ENCODE assay signal across 16 mouse cellular contexts in genomic region chr12:86022282-86022984, GRCm38 (mm10). TPM values are rescaled to one million over a fixed set of nuclear protein-coding genes. Genes with fewer than 3 reads are reported as not detected.
DNase-seq lines count a peak whose midpoint lies in the region; ATAC-seq lines count a peak whose summit lies in the region.
"Had no signal": no experiment of that assay in that cellular context is flagged by ENCODE, and none has a peak within 500 bp of the region (broad histone marks: within the 10 kb centered on the region; RNA-seq: fewer than 3 reads in every experiment).

No protein-coding gene starts in this region.

- H3K27ac ChIP-seq in heart, embryonic 15.5 days, result peak overlapping the region; percentile 30; the same call in 1 of the 2 replicates
- peak overlapping the region; percentile 75 for H3K27ac ChIP-seq in lung, embryonic 16.5 days (ENCODE audit: low read length)
- peak overlapping the region; percentile 72 for H3K27ac ChIP-seq in limb, embryonic 10.5 days
- H3K27ac ChIP-seq in stomach, embryonic 15.5 days, result peak overlapping the region; percentile 12; the same call in 1 of the 2 replicates
- no peak overlapping the region; the same call in 1 of the 2 replicates for H3K27ac ChIP-seq in liver, embryonic 12.5 days
- H3K27ac ChIP-seq: liver, embryonic 14.5 days; midbrain, embryonic 10.5 days; neural tube, embryonic 13.5 days had no signal

- no peaks in the 10 kb centered on the region for H3K36me3 ChIP-seq in heart, embryonic 15.5 days
- H3K36me3 ChIP-seq in lung, embryonic 16.5 days (ENCODE audit: control insufficient read depth, insufficient read depth, low read length), result no peaks in the 10 kb centered on the region
- H3K36me3 ChIP-seq in limb, embryonic 10.5 days, result 0 out of 2 replicates have a peak, but pooled peaks cover 6% of the 10 kb centered on the region
- no peaks in the 10 kb centered on the region for H3K36me3 ChIP-seq in stomach, embryonic 15.5 days
- H3K36me3 ChIP-seq in liver, embryonic 12.5 days, result 0 out of 2 replicates have a peak, but pooled peaks cover 4% of the 10 kb centered on the region
- H3K36me3 ChIP-seq: midbrain, embryonic 10.5 days; neural tube, embryonic 13.5 days had no signal

- H3K4me3 ChIP-seq in heart, embryonic 15.5 days, result no peak overlapping the region
- H3K4me3 ChIP-seq in lung, embryonic 16.5 days (ENCODE audit: low read length), result no peak overlapping the region
- H3K4me3 ChIP-seq in limb, embryonic 10.5 days, result no peak overlapping the region
- no peak overlapping the region for H3K4me3 ChIP-seq in stomach, embryonic 15.5 days (replicated peaks)
- H3K4me3 ChIP-seq in liver, embryonic 12.5 days, result no peak overlapping the region
- H3K4me3 ChIP-seq: erythroblast, embryonic 14.5 days; midbrain, embryonic 10.5 days; neural tube, embryonic 13.5 days had no signal

- no peaks in the 10 kb centered on the region for H3K27me3 ChIP-seq in heart, embryonic 15.5 days
- H3K27me3 ChIP-seq in lung, embryonic 16.5 days (ENCODE audit: control insufficient read depth, insufficient read depth, low read depth, low read length), result no peaks in the 10 kb centered on the region
- no peaks in the 10 kb centered on the region for H3K27me3 ChIP-seq in limb, embryonic 10.5 days (ENCODE audit: low read depth, poor library complexity, severe bottlenecking)
- no peaks in the 10 kb centered on the region for H3K27me3 ChIP-seq in stomach, embryonic 15.5 days (replicated peaks)
- no peaks in the 10 kb centered on the region for H3K27me3 ChIP-seq in liver, embryonic 12.5 days (replicated peaks)
- H3K27me3 ChIP-seq: neural tube, embryonic 13.5 days had no signal

- H3K4me1 ChIP-seq in heart, embryonic 15.5 days (replicated peaks), result peaks cover 28% of the 10 kb centered on the region
- peaks cover 35% of the 10 kb centered on the region for H3K4me1 ChIP-seq in lung, embryonic 16.5 days (replicated peaks; ENCODE audit: control insufficient read depth, insufficient read depth, low read length)
- H3K4me1 ChIP-seq in limb, embryonic 10.5 days, result peaks cover 36% of the 10 kb centered on the region
- peaks cover 16% of the 10 kb centered on the region for H3K4me1 ChIP-seq in stomach, embryonic 15.5 days
- H3K4me1 ChIP-seq in liver, embryonic 12.5 days, result no peaks in the 10 kb centered on the region
- H3K4me1 ChIP-seq: midbrain, embryonic 10.5 days had no signal

- no peak for ATAC-seq in heart, embryonic 15.5 days (replicated peaks; ENCODE audit: insufficient number of reproducible peaks, insufficient read depth, low FRiP score, low read depth)
- peak; percentile 22; the same call in 1 of the 2 replicates for ATAC-seq in lung, embryonic 16.5 days (ENCODE audit: low read depth)
- no peak for ATAC-seq in stomach, embryonic 15.5 days (ENCODE audit: insufficient read depth, low FRiP score, low read depth)
- ATAC-seq in liver, embryonic 12.5 days, result no peak
- ATAC-seq: forebrain, embryonic 14.5 days; inflammation-experienced regulatory T-cells, adult 6 months had no signal

- H3K9ac ChIP-seq in heart, embryonic 15.5 days, result no peak overlapping the region
- no peak overlapping the region for H3K9ac ChIP-seq in lung, embryonic 16.5 days (ENCODE audit: low read length)
- H3K9ac ChIP-seq in stomach, embryonic 15.5 days, result no peak overlapping the region
- no peak overlapping the region for H3K9ac ChIP-seq in liver, embryonic 12.5 days
- H3K9ac ChIP-seq: liver, embryonic 14.5 days; neural tube, embryonic 13.5 days had no signal

- no peaks in the 10 kb centered on the region for H3K9me3 ChIP-seq in heart, embryonic 15.5 days (replicated peaks)
- no peaks in the 10 kb centered on the region for H3K9me3 ChIP-seq in lung, embryonic 16.5 days (ENCODE audit: control insufficient read depth, low read length)
- no peaks in the 10 kb centered on the region for H3K9me3 ChIP-seq in limb, embryonic 10.5 days (replicated peaks)
- H3K9me3 ChIP-seq in stomach, embryonic 15.5 days, result no peaks in the 10 kb centered on the region
- no peaks in the 10 kb centered on the region for H3K9me3 ChIP-seq in liver, embryonic 12.5 days (replicated peaks)
- H3K9me3 ChIP-seq: midbrain, embryonic 10.5 days; neural tube, embryonic 13.5 days had no signal

- WGBS in heart, embryonic 15.5 days, result 51% methylated on average over 9 of the region's 9 CpGs
- WGBS in lung, embryonic 16.5 days, result 39% methylated on average over 9 of the region's 9 CpGs
- 50% methylated on average over 9 of the region's 9 CpGs for WGBS in limb, embryonic 10.5 days
- 51% methylated on average over 9 of the region's 9 CpGs for WGBS in stomach, embryonic 15.5 days
- WGBS in liver, embryonic 12.5 days (ENCODE audit: insufficient replicate concordance), result 66% methylated on average over 9 of the region's 9 CpGs

- H3K4me2 ChIP-seq in heart, embryonic 15.5 days, result no peak overlapping the region
- no peak overlapping the region for H3K4me2 ChIP-seq in lung, embryonic 16.5 days (ENCODE audit: low read depth, low read length)
- H3K4me2 ChIP-seq in stomach, embryonic 15.5 days, result no peak overlapping the region
- H3K4me2 ChIP-seq in liver, embryonic 12.5 days, result no peak overlapping the region
- H3K4me2 ChIP-seq: neural tube, embryonic 13.5 days had no signal

- DNase-seq in heart, adult 11 months, result no peak
- DNase-seq in lung, postnatal 36 days, result no peak
- DNase-seq in limb, embryonic 10.5 days (ENCODE audit: low spot score), result no peak
- DNase-seq in urinary bladder, postnatal 25 days (ENCODE audit: low spot score), result no peak
- DNase-seq: cerebellum, adult 9-11 months; right cerebral cortex, postnatal 25 days had no signal

RNA-seq across cellular contexts. Expression of gene Tgfb3, which starts 56.4 kb away (rescaled TPM):
- polyA plus RNA-seq in heart, embryonic 15.5 days (2015; fragmentation: Nextera tagmentation; extraction: Ambion mirVana), result 22.2 and 31.9 TPM in 2 replicates
- polyA plus RNA-seq in lung, embryonic 16.5 days (2015; fragmentation: Nextera tagmentation; extraction: Ambion mirVana), result 43.2 and 50.3 TPM in 2 replicates
- polyA plus RNA-seq in limb, embryonic 10.5 days (2016; fragmentation: Nextera tagmentation; extraction: Ambion mirVana), result 15.7 and 24.3 TPM in 2 replicates
- 25.8 and 30.5 TPM in 2 replicates for polyA plus RNA-seq in stomach, embryonic 15.5 days (2015; fragmentation: Nextera tagmentation; extraction: Ambion mirVana)
- 6.1 and 9.9 TPM in 2 replicates for polyA plus RNA-seq in liver, embryonic 12.5 days (2016; fragmentation: Nextera tagmentation; extraction: Ambion mirVana)
- polyA plus RNA-seq: erythroblast, embryonic 14.5 days had no signal

RNA-seq across cellular contexts. Expression of gene Ift43, which starts 59.9 kb away (rescaled TPM):
- 106 and 130 TPM in 2 replicates for polyA plus RNA-seq in heart, embryonic 15.5 days (2015; fragmentation: Nextera tagmentation; extraction: Ambion mirVana)
- 103 and 106 TPM in 2 replicates for polyA plus RNA-seq in lung, embryonic 16.5 days (2015; fragmentation: Nextera tagmentation; extraction: Ambion mirVana)
- 61.2 and 71.6 TPM in 2 replicates for polyA plus RNA-seq in limb, embryonic 10.5 days (2016; fragmentation: Nextera tagmentation; extraction: Ambion mirVana)
- 57.7 and 62.5 TPM in 2 replicates for polyA plus RNA-seq in stomach, embryonic 15.5 days (2015; fragmentation: Nextera tagmentation; extraction: Ambion mirVana)
- polyA plus RNA-seq in liver, embryonic 12.5 days (2016; fragmentation: Nextera tagmentation; extraction: Ambion mirVana), result 12.3 and 12.9 TPM in 2 replicates
- polyA plus RNA-seq: erythroblast, embryonic 14.5 days had no signal
